Mouse (Mus musculus): ENCODE data around the gene As3mt.
A peak's percentile ranks its signal among the peaks of the same experiment; 100 is the strongest.
"Not testable (repeated sequence)": the region's sequence is repeated elsewhere in the genome, so short reads cannot be mapped to it uniquely, and the experiment has no call there.

The As3mt gene

DNA sequence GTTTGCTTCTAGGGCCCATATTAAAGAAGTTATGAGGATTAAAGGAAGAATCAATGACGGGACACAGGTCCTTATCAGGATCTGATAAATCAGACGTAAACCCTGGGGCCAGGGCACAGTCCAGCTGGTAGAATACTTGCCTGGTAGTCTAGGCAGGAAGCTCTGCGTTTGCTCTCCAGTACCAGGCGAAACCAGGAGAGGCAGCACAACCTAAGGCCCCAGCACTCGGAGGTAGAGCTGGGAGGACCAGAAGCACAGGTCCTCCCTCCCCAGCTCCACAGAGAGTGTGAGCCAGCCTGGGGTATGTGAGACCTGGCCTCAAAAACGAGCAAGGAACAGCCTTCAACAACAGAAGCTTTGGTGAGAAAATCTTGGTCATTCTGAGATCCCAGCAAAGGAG is 34.3 kb downstream of the As3mt start:
- DNase-seq (ENCODE audit: inconsistent age in 2 of 2, low spot score in 1 of 2) = no peak

DNA sequence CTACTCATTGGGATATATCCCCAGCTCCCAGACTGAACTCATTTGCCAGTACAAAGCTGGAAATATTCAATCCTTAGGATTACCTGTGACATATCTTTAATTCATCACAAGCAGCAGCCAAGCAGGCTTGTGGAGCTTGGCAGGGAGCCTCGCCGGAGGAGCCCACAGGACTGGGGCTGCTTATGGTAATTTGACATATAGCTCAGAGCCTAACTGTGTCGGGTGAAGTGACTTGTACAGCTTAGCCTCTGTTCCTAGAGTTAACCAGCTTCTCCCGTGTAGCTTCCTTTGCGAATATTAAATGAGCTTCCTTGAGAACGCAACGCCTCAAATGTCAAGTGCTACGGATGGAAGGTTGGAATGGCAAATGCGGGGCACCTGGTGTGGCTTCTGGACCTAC is 37.4 kb downstream of the As3mt start:
- DNase-seq (ENCODE audit: inconsistent age in 2 of 2, low spot score in 1 of 2) = no peak

GRCm38 (mm10) chr19:46747799-46748198 is 40.5 kb downstream of the As3mt start:
- DNase-seq (ENCODE audit: inconsistent age in 2 of 2, low spot score in 1 of 2) = no peak

GRCm38 (mm10) chr19:46752235-46752634 is 45.0 kb downstream of the As3mt start:
- no peak for DNase-seq (ENCODE audit: inconsistent age in 2 of 2, low spot score in 1 of 2)

DNA sequence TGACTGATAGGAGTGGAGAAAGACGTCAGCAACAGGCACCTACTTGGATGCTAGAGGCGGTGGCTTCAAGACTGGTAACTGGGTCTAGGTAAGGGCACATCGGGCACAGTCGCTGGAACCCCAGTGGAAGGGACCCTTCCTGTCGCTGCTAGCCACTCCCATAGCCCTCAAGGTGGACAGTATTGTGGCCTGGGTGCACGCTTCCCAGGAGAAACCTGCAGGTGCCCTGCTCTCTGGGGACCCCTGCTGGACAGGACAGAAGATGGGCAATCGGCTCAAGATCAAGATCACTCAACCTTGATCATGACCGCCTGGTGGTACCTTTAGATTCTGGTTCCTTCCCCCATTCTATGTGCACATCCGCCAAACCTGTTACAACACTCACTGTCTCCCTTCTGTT is 47.8 kb downstream of the As3mt start:
- DNase-seq (ENCODE audit: inconsistent age in 2 of 2, low spot score in 1 of 2) = peak; percentile 53 to 77

DNA sequence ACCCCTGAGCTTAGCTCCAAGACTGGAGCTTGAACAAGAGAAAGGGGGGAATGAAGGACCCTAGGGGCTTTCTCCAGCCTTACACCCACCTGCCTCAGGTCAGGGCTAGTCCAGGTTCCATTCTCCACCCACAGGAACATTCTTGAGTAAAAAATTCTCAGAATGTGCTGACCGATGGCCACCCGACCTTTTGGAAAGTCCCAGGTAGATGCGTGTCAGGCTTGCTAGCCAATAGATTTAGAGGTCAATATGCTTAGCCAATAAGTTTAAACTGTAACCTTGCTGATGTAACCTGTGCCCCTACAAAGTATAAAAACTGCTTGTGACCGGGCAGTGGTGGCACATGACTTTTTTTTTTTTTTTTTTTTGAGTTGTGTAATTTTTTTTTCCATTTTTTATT is 49.0 kb downstream of the As3mt start:
- DNase-seq (ENCODE audit: inconsistent age in 2 of 2, low spot score in 1 of 2) = no peak

GRCm38 (mm10) chr19:46759096-46759495 is 51.8 kb downstream of the As3mt start:
- DNase-seq (ENCODE audit: inconsistent age in 2 of 2, low spot score in 1 of 2) = no peak

DNA sequence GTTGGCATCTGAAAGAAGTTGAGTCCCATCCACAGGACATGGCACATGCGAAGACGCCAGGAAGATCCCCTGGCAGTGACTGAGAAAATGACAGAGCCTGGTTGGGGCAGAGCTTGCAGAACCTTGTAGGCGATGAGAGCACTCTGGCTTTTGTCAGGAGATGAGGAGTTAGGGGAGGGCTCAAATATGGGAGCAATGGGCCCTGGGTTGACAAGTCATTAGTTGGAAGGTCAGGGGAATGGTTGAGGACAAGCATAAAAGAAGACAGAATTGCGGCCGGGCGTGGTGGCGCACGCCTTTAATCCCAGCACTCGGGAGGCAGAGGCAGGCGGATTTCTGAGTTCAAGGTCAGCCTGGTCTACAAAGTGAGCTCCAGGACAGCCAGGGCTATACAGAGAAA is 52.7 kb downstream of the As3mt start:
- DNase-seq (ENCODE audit: inconsistent age in 2 of 2, low spot score in 1 of 2) = not testable (repeated sequence)

- DNase-seq (ENCODE audit: inconsistent age in 2 of 2, low spot score in 1 of 2) = peak; percentile 91 to 96
These were observed 53.3 kb downstream of the As3mt start for GRCm38 (mm10) chr19:46760375-46761160.

GRCm38 (mm10) chr19:46761247-46761946 is 54.1 kb downstream of the As3mt start, which contains the start of gene Cnnm2:
Gene Cnnm2, plus strand, starts transcription at chr19:46761596.
- peak; percentile 100 for DNase-seq (ENCODE audit: inconsistent age in 2 of 2, low spot score in 1 of 2)

GRCm38 (mm10) chr19:46761971-46762290 is 54.7 kb downstream of the As3mt start:
- DNase-seq (ENCODE audit: inconsistent age in 2 of 2, low spot score in 1 of 2) = no peak

DNA sequence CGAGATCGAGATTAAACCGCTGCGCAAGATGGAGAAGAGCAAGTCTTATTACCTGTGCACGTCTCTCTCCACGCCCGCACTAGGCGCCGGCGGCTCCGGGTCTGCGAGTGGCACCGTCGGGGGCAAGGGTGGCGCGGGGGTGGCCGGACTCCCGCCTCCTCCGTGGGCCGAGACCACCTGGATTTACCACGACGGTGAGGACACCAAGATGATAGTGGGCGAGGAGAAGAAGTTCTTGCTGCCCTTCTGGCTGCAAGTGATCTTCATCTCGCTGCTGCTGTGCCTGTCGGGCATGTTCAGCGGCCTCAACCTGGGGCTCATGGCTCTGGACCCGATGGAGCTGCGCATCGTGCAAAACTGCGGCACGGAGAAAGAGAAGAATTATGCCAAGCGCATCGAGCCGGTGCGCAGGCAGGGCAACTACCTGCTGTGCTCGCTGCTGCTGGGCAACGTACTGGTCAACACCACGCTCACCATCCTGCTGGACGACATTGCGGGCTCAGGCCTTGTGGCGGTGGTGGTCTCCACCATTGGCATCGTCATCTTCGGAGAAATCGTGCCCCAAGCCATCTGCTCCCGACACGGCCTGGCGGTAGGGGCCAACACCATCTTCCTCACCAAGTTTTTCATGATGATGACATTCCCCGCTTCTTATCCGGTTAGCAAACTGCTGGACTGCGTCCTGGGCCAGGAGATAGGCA is 55.2 kb downstream of the As3mt start:
- peak; percentile 60 to 81 for DNase-seq (ENCODE audit: inconsistent age in 2 of 2, low spot score in 1 of 2)

- DNase-seq (ENCODE audit: inconsistent age in 2 of 2, low spot score in 1 of 2) = no peak
These were observed 55.7 kb downstream of the As3mt start for GRCm38 (mm10) chr19:46762992-46763342.

DNA sequence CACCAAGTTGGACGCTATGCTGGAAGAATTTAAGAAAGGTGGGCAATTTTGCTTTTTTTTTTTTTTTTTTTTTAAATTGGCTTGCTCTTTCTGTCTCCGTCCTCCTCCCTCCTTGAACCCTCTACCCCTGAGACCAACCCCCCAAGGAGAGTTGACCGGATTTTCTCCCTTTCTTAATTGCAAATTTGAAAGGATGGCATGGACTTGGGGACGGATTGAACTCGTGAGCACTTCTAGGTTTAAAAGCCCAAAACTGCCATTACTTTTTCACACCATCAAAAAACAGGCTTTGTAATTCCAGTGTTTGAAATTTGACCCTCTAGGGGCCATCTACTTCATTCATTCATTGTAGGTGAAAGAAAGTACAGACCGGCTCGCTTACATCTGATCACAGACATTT is 56.1 kb downstream of the As3mt start:
- no peak for DNase-seq (ENCODE audit: inconsistent age in 2 of 2, low spot score in 1 of 2)

- DNase-seq (ENCODE audit: inconsistent age in 2 of 2, low spot score in 1 of 2) = no peak
These were observed 56.9 kb downstream of the As3mt start for GRCm38 (mm10) chr19:46763932-46764762.

- DNase-seq (ENCODE audit: inconsistent age in 2 of 2, low spot score in 1 of 2) = no peak
These were observed 57.5 kb downstream of the As3mt start for GRCm38 (mm10) chr19:46764763-46765117.

DNA sequence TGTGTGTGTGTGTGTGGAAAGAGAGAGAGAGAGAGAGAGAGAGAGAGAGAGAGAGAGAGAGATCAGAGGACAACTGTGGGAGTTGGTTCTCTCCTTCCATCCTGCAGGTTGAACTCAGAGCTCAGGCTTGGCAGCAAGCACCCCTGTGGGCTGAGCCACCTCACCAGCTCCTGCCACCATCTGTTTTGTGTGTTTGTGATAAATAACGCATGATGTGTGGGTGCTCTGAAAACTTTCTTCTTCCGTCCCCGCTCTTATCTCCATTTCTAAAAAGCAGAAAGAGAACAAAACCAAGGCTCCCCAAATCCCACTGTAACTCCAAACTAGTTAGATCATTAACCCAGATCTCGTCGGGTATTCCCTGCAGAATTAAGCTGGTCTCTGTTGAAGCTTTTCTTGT is 58.9 kb downstream of the As3mt start:
- DNase-seq (ENCODE audit: inconsistent age in 2 of 2, low spot score in 1 of 2) = no peak

DNA sequence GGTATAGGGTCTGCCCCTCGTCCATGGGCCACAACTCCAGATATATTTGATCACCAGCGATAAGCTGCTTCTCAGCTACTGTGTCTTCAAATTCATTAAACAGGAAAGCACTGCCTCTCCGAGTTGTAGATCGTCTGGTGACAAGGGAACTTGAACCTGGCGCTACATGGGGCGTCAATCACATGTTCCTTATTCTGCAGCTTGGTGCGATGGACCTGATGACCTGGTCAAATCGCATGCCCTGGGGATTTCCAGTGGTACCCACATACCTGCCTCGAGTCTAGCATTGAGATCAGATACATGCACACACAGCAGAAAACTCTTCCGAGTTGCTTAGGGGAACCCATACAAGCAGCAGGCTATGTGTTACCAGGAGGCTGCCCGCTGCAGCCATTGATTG is 62.5 kb downstream of the As3mt start:
- DNase-seq (ENCODE audit: inconsistent age in 2 of 2, low spot score in 1 of 2) = no peak

GRCm38 (mm10) chr19:46771801-46772200 is 64.5 kb downstream of the As3mt start:
- peak in 1 of 2 experiments; percentile 67 for DNase-seq (ENCODE audit: inconsistent age in 2 of 2, low spot score in 1 of 2)

DNA sequence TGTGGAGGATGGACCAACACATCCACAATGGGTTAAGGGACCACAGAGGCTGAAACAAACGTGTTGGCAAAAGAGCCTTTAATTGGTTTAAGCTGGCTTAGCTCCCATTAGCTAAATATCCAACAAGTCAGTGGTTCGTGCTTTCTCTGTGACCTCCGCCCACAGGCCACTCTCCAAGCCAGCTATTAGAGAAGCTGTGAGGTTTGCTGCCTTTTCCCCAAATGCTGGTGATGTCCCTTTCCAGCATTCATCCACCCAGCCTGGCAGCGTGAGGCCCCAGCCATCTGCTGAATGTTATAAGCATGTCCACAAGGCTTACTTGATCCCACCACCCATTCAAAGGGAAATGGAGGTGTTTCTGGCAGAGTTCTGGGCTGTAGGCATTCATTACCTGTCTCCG is 69.1 kb downstream of the As3mt start:
- no peak for DNase-seq (ENCODE audit: inconsistent age in 2 of 2, low spot score in 1 of 2)

GRCm38 (mm10) chr19:46776850-46777249 is 69.6 kb downstream of the As3mt start:
- DNase-seq (ENCODE audit: inconsistent age in 2 of 2, low spot score in 1 of 2) = no peak
